Mouse (Mus musculus): Measurements from ENCODE around the gene Nfkbil1. TPM values are rescaled to one million over a fixed set of nuclear protein-coding genes. Genes with fewer than 3 reads are reported as not detected.
"Not testable (repeated sequence)": the region's sequence is repeated elsewhere in the genome, so short reads cannot be mapped to it uniquely, and the experiment has no call there.

Gene Nfkbil1
- polyA plus RNA-seq, 1 experiment from 2014 or later = 10.4 TPM

DNA sequence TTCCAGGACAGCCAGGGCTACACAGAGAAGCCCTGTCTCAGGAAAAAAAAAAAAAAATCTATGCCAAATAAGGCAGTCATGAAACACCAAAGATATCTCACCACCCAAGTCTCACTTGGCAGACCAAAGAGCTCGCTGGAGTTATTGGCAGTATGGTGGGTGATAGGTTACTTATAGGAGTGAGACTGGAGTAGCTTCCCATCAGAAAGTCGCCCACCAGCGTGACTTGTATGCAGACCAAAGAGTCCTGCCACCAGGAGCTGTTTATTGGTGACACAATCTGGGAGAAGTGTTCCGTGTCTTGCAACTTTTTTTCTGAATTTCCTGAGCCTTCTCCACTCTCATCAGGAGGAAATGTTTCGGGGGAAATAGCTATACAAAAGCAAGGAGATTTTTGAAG lies 4.1 kb upstream of the Nfkbil1 start:
- Histone ChIP-seq H3K4me3 (no peak overlapping the region), H3K36me3 (peaks cover 18% of the 10 kb centered on the region), H3K4me1 (peaks cover 41% of the 10 kb centered on the region), H3K9me3 (no peaks in the 10 kb centered on the region), H3K27ac (peak overlapping the region; percentile 100; the same call in 1 of the 2 replicates), H3K27me3 (ENCODE audit: insufficient read depth, poor library complexity, severe bottlenecking) (no peaks in the 10 kb centered on the region)
- DNase-seq (ENCODE audit: low spot score) = no peak
- 81% methylated on average over 5 of the region's 5 CpGs for WGBS

GRCm38 (mm10) chr17:35237504-35237903 lies 1.9 kb upstream of the Nfkbil1 start:
- Histone ChIP-seq H3K4me3 (no peak overlapping the region), H3K36me3 (peaks cover 11% of the 10 kb centered on the region; the same call in 1 of the 2 replicates), H3K9me3 (no peaks in the 10 kb centered on the region), H3K27me3 (ENCODE audit: insufficient read depth, poor library complexity, severe bottlenecking) (no peaks in the 10 kb centered on the region), H3K27ac (no peak overlapping the region), H3K4me1 (peaks cover 39% of the 10 kb centered on the region)
- no peak for DNase-seq (ENCODE audit: low spot score)
- 78% methylated on average over 12 of the region's 12 CpGs for WGBS

GRCm38 (mm10) chr17:35236996-35237395 lies 1.4 kb upstream of the Nfkbil1 start:
- 0 out of 2 replicates have a peak overlapping the region, but pooled peaks have one; percentile 79 for H3K4me3 ChIP-seq
- 0 out of 2 replicates have a peak overlapping the region, but pooled peaks have one; percentile 97 for H3K27ac ChIP-seq
- H3K9me3 ChIP-seq = no peaks in the 10 kb centered on the region
- no peak for DNase-seq (ENCODE audit: low spot score)
- no peaks in the 10 kb centered on the region for H3K27me3 ChIP-seq (ENCODE audit: insufficient read depth, poor library complexity, severe bottlenecking)
- H3K36me3 ChIP-seq = peaks cover 11% of the 10 kb centered on the region; the same call in 1 of the 2 replicates
- peaks cover 45% of the 10 kb centered on the region for H3K4me1 ChIP-seq
- WGBS = 67% methylated on average over 9 of the region's 9 CpGs

- Histone ChIP-seq H3K27ac (peak overlapping the region; percentile 97), H3K4me3 (peak overlapping the region; percentile 79), H3K36me3 (peaks cover 12% of the 10 kb centered on the region; the same call in 1 of the 2 replicates), H3K4me1 (peaks cover 48% of the 10 kb centered on the region), H3K27me3 (ENCODE audit: insufficient read depth, poor library complexity, severe bottlenecking) (no peaks in the 10 kb centered on the region), H3K9me3 (no peaks in the 10 kb centered on the region)
- peak; percentile 97 for DNase-seq (ENCODE audit: low spot score)
- WGBS = under 1% methylated on average over 18 of the region's 18 CpGs
Observed at GRCm38 (mm10) chr17:35236390-35236746, 776 bp upstream of the Nfkbil1 start.

GRCm38 (mm10) chr17:35234903-35235302 lies 689 bp downstream of the Nfkbil1 start:
- H3K27me3 ChIP-seq (ENCODE audit: insufficient read depth, poor library complexity, severe bottlenecking) = no peaks in the 10 kb centered on the region
- no peaks in the 10 kb centered on the region for H3K9me3 ChIP-seq
- H3K27ac ChIP-seq = peak overlapping the region; percentile 97
- DNase-seq (ENCODE audit: low spot score) = no peak
- WGBS = 5% methylated on average over 31 of the region's 31 CpGs
- H3K4me3 ChIP-seq = peak overlapping the region; percentile 79
- peaks cover 37% of the 10 kb centered on the region for H3K4me1 ChIP-seq
- peaks cover 24% of the 10 kb centered on the region for H3K36me3 ChIP-seq

GRCm38 (mm10) chr17:35234090-35234489 lies 1.5 kb downstream of the Nfkbil1 start:
- 85% methylated on average over 7 of the region's 7 CpGs for WGBS
- H3K9me3 ChIP-seq; DNase-seq (ENCODE audit: low spot score); H3K27me3 ChIP-seq (ENCODE audit: insufficient read depth, poor library complexity, severe bottlenecking): not testable (repeated sequence)
- H3K27ac ChIP-seq = 0 out of 2 replicates have a peak overlapping the region, but pooled peaks have one; percentile 97
- H3K4me3 ChIP-seq = peak overlapping the region; percentile 79; the same call in 1 of the 2 replicates
- H3K36me3 ChIP-seq = peaks cover 32% of the 10 kb centered on the region
- peaks cover 35% of the 10 kb centered on the region for H3K4me1 ChIP-seq

GRCm38 (mm10) chr17:35233114-35233980 lies 2.2 kb downstream of the Nfkbil1 start, which contains the start of gene Atp6v1g2:
Gene Atp6v1g2, plus strand, starts transcription at chr17:35233660.
- H3K27ac ChIP-seq = peak within 1 kb of the TSS; percentile 97
- H3K36me3 ChIP-seq = peaks cover 40% of the 10 kb centered on the region
- H3K4me1 ChIP-seq = peaks cover 35% of the 10 kb centered on the region
- no peak for DNase-seq (ENCODE audit: low spot score)
- no peaks in the 10 kb centered on the region for H3K27me3 ChIP-seq (ENCODE audit: insufficient read depth, poor library complexity, severe bottlenecking)
- H3K9me3 ChIP-seq = no peaks in the 10 kb centered on the region
- 69% methylated on average over 18 of the region's 18 CpGs for WGBS
- H3K4me3 ChIP-seq = peak within 1 kb of the TSS; percentile 79

- 87% methylated on average over 5 of the region's 5 CpGs for WGBS
- Histone ChIP-seq H3K27me3 (ENCODE audit: insufficient read depth, poor library complexity, severe bottlenecking) (no peaks in the 10 kb centered on the region), H3K4me3 (0 out of 2 replicates have a peak overlapping the region, but pooled peaks have one; percentile 15), H3K4me1 (peaks cover 35% of the 10 kb centered on the region), H3K27ac (peak overlapping the region; percentile 71), H3K36me3 (peaks cover 46% of the 10 kb centered on the region), H3K9me3 (no peaks in the 10 kb centered on the region)
- DNase-seq (ENCODE audit: low spot score) = no peak
Observed at GRCm38 (mm10) chr17:35232659-35233058, 2.9 kb downstream of the Nfkbil1 start.

DNA sequence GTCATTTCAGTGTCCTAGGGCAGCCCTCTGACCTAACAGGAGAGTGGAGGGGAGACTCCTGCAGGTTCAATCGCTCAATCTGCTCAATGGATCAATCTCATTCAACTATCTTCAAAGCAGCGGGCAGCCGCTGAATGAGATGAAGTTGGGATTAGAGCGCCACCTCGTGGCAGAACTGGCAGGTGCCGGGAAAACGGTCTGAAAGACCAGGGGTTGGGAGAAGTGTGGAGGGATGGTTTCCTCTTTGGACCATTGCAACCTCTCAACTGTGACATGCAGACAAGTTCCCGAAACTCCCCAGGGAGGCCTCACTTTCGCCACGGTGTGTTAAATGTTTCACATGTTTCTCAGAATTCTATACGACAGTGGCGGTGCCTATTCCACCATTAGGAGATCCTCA lies 3.5 kb downstream of the Nfkbil1 start:
- 16% methylated on average over 12 of the region's 12 CpGs for WGBS
- Histone ChIP-seq H3K4me3 (0 out of 2 replicates have a peak overlapping the region, but pooled peaks have one; percentile 15), H3K27me3 (ENCODE audit: insufficient read depth, poor library complexity, severe bottlenecking) (no peaks in the 10 kb centered on the region), H3K36me3 (peaks cover 53% of the 10 kb centered on the region), H3K4me1 (peaks cover 35% of the 10 kb centered on the region), H3K27ac (no peak overlapping the region), H3K9me3 (no peaks in the 10 kb centered on the region)
- no peak for DNase-seq (ENCODE audit: low spot score)

GRCm38 (mm10) chr17:35231022-35231421 lies 4.6 kb downstream of the Nfkbil1 start:
- 93% methylated on average over 10 of the region's 10 CpGs for WGBS
- no peaks in the 10 kb centered on the region for H3K27me3 ChIP-seq (ENCODE audit: insufficient read depth, poor library complexity, severe bottlenecking)
- no peak overlapping the region for H3K27ac ChIP-seq
- H3K4me1 ChIP-seq = peaks cover 29% of the 10 kb centered on the region
- H3K9me3 ChIP-seq = no peaks in the 10 kb centered on the region
- peaks cover 56% of the 10 kb centered on the region for H3K36me3 ChIP-seq
- no peak overlapping the region for H3K4me3 ChIP-seq
- DNase-seq (ENCODE audit: low spot score) = no peak

GRCm38 (mm10) chr17:35226561-35227046 lies 9.0 kb downstream of the Nfkbil1 start:
- peaks cover 5% of the 10 kb centered on the region; the same call in 1 of the 2 replicates for H3K4me1 ChIP-seq
- no peak overlapping the region for H3K4me3 ChIP-seq
- no peak for DNase-seq (ENCODE audit: low spot score)
- no peaks in the 10 kb centered on the region for H3K27me3 ChIP-seq (ENCODE audit: insufficient read depth, poor library complexity, severe bottlenecking)
- WGBS = 76% methylated on average over 14 of the region's 14 CpGs
- H3K36me3 ChIP-seq = peaks cover 65% of the 10 kb centered on the region
- no peaks in the 10 kb centered on the region for H3K9me3 ChIP-seq
- H3K27ac ChIP-seq = peak overlapping the region; percentile 29; the same call in 1 of the 2 replicates

DNA sequence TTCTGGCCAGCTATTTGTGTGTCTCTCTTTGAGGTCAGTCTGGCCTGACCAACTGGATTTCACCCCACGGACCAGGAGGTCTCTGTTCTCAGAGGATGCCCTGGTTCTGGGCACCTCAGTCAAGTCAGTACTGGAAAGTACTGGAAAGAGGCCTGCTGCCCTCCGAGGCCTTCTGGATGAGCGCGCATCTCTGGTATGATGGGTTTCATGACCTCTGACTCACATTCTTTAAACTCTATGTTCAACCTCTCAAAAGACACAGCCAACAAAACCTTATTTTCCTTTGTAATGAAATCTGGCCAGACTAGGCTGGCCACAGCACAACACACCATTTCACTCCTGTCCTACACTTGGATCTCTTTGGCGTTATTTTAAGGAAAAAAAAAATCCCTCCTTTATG lies 10.1 kb downstream of the Nfkbil1 start:
- Histone ChIP-seq H3K36me3 (peaks cover 65% of the 10 kb centered on the region), H3K4me3 (no peak overlapping the region)

GRCm38 (mm10) chr17:35224641-35225040 lies 11.0 kb downstream of the Nfkbil1 start:
- H3K4me3 ChIP-seq = no peak overlapping the region
- H3K27me3 ChIP-seq (ENCODE audit: insufficient read depth, poor library complexity, severe bottlenecking) = no peaks in the 10 kb centered on the region
- no peaks in the 10 kb centered on the region for H3K9me3 ChIP-seq
- peaks cover 19% of the 10 kb centered on the region for H3K4me1 ChIP-seq
- 94% methylated on average over 4 of the region's 4 CpGs for WGBS
- no peak for DNase-seq (ENCODE audit: low spot score)
- peaks cover 66% of the 10 kb centered on the region for H3K36me3 ChIP-seq
- no peak overlapping the region for H3K27ac ChIP-seq

More for the DNA sequence above, 10.1 kb downstream of the Nfkbil1 start:
- no peak overlapping the region for H3K27ac ChIP-seq
- no peaks in the 10 kb centered on the region for H3K27me3 ChIP-seq (ENCODE audit: insufficient read depth, poor library complexity, severe bottlenecking)
- H3K4me1 ChIP-seq = peaks cover 11% of the 10 kb centered on the region
- DNase-seq (ENCODE audit: low spot score) = no peak
- H3K9me3 ChIP-seq = no peaks in the 10 kb centered on the region
- 95% methylated on average over 5 of the region's 5 CpGs for WGBS

Measured in heart, embryonic 10.5 days (tissue).